ENCODE assay signal across 10 mouse cellular contexts in the genomic region with DNA sequence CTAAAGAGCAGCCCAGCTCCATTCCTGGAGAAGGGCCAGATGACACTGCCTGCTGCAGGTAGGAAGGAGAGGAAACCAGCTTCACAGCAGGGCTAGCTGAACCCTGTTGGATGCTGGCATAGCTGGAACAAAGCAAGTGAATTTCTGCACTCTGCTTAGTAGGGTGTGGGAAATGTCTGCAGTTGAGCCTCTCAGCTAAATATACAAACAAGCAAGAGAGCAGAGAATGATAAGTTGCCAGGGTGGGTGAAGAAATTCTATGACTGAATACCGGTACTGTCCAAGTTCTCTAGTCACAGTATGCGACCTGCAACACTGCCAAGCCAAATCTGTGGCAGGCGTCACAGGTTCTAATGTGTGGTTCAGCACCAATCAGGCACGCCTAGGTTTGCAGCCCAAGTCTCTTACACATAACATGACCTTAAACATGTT. TPM values are rescaled to one million over a fixed set of nuclear protein-coding genes. Genes with fewer than 3 reads are reported as not detected.
DNase-seq lines count a peak whose midpoint lies in the region; ATAC-seq lines count a peak whose summit lies in the region.
"Had no signal": no experiment of that assay in that cellular context is flagged by ENCODE, and none has a peak within 500 bp of the region (broad histone marks: within the 10 kb centered on the region; RNA-seq: fewer than 3 reads in every experiment).

No protein-coding gene starts in this region.

- H3K4me2 ChIP-seq in heart, embryonic 15.5 days: no peak overlapping the region
- no peak overlapping the region for H3K4me2 ChIP-seq in hindbrain, embryonic 16.5 days (ENCODE audit: low read length)
- H3K4me2 ChIP-seq: limb, embryonic 12.5 days had no signal

- H3K4me1 ChIP-seq in heart, embryonic 15.5 days (replicated peaks): peaks cover 20% of the 10 kb centered on the region
- peaks cover 17% of the 10 kb centered on the region for H3K4me1 ChIP-seq in hindbrain, embryonic 16.5 days (ENCODE audit: control insufficient read depth, insufficient read depth, low read depth, low read length)

- no peak overlapping the region for H3K4me3 ChIP-seq in heart, embryonic 15.5 days
- H3K4me3 ChIP-seq in hindbrain, embryonic 16.5 days (ENCODE audit: low read length): no peak overlapping the region
- H3K4me3 ChIP-seq: limb, embryonic 12.5 days had no signal

- no peaks in the 10 kb centered on the region for H3K9me3 ChIP-seq in heart, embryonic 15.5 days (replicated peaks)
- H3K9me3 ChIP-seq in hindbrain, embryonic 16.5 days (ENCODE audit: control insufficient read depth, low read length): no peaks in the 10 kb centered on the region
- H3K9me3 ChIP-seq: limb, embryonic 12.5 days had no signal

- H3K9ac ChIP-seq in heart, embryonic 15.5 days: no peak overlapping the region
- H3K9ac ChIP-seq in hindbrain, embryonic 16.5 days (ENCODE audit: low read depth, low read length): no peak overlapping the region
- H3K9ac ChIP-seq: limb, embryonic 12.5 days had no signal

- 29% methylated on average over 4 of the region's 4 CpGs for WGBS in heart, embryonic 15.5 days
- WGBS in hindbrain, embryonic 16.5 days: 36% methylated on average over 4 of the region's 4 CpGs

- DNase-seq in heart, postnatal 36 days: no peak
- peak; percentile 36 for DNase-seq in Muller cell, postnatal 12 days (ENCODE audit: inconsistent ontology term)
- peak; percentile 46 for DNase-seq in cerebellum, adult 11 months
- DNase-seq in embryo, embryonic 10 days (ENCODE audit: low spot score): no peak
- no peak for DNase-seq in c-Kit-positive CD71-positive TER-119-positive erythroid progenitor cells, embryonic 14.5 days (ENCODE audit: low spot score)
- no peak for DNase-seq in ovary, adult 18-20 months (ENCODE audit: low spot score)
- DNase-seq: spleen, adult 18-20 months had no signal

- H3K36me3 ChIP-seq in heart, embryonic 15.5 days: no peaks in the 10 kb centered on the region
- H3K36me3 ChIP-seq in hindbrain, embryonic 16.5 days (ENCODE audit: control insufficient read depth, insufficient read depth, low read length): no peaks in the 10 kb centered on the region; the same call in 1 of the 2 replicates
- H3K36me3 ChIP-seq: limb, embryonic 12.5 days had no signal

- intact Hi-C loops in heart, postnatal 36 days (cut with DNase I): no loop called here

- peak; percentile 58; the same call in 1 of the 2 replicates for ATAC-seq in heart, embryonic 15.5 days (replicated peaks; ENCODE audit: insufficient number of reproducible peaks, insufficient read depth, low FRiP score, low read depth)
- ATAC-seq in hindbrain, embryonic 16.5 days: peak; percentile 53

- no peaks in the 10 kb centered on the region for H3K27me3 ChIP-seq in heart, embryonic 15.5 days
- no peaks in the 10 kb centered on the region for H3K27me3 ChIP-seq in hindbrain, embryonic 16.5 days (replicated peaks; ENCODE audit: control insufficient read depth, insufficient read depth, low read length)
- H3K27me3 ChIP-seq: limb, embryonic 12.5 days had no signal

- peak overlapping the region; percentile 55 for H3K27ac ChIP-seq in heart, embryonic 15.5 days
- peak overlapping the region; percentile 78 for H3K27ac ChIP-seq in hindbrain, embryonic 16.5 days (ENCODE audit: low read depth, low read length)
- H3K27ac ChIP-seq: limb, embryonic 12.5 days had no signal

RNA-seq across cellular contexts. Expression of a gene that starts 52.4 kb away (rescaled TPM):
- polyA plus RNA-seq in heart, embryonic 15.5 days (2015; fragmentation: Nextera tagmentation; extraction: Ambion mirVana): 8.6 and 13.7 TPM in 2 replicates
- total RNA-seq in heart, postnatal 36 days (2021): 1 to 10 TPM; 7.2 to 8.0 TPM
- 6.7 and 8.0 TPM in 2 replicates for polyA plus RNA-seq in hindbrain, embryonic 16.5 days (2015; fragmentation: Nextera tagmentation; extraction: Ambion mirVana)

Comparison
In these comparisons a context has a peak if more than half of its experiments do, and no peak if none do; other contexts are left out.
1. DNase-seq: peak in Muller cell, postnatal 12 days (single experiment) and cerebellum, adult 11 months (single experiment); none in heart, postnatal 36 days (0 of 2), embryo, embryonic 10 days (single experiment), c-Kit-positive CD71-positive TER-119-positive erythroid progenitor cells, embryonic 14.5 days (single experiment) and ovary, adult 18-20 months (single experiment).